ENCODE assay signal across 8 mouse cellular contexts in genomic region chr7:44866276-44867009, GRCm38 (mm10). TPM values are rescaled to one million over a fixed set of nuclear protein-coding genes. Genes with fewer than 3 reads are reported as not detected.
DNase-seq lines count a peak whose midpoint lies in the region; ATAC-seq and TF ChIP-seq lines count a peak whose summit lies in the region.

No protein-coding gene starts in this region.

- no peak for DNase-seq in left cerebral cortex, adult 2 months (ENCODE audit: extremely low spot score in 1 of 2, low spot score in 2 of 2)
- no peak for DNase-seq in left cerebral cortex, adult 18-20 months (ENCODE audit: low spot score in 2 of 2)
- no peak for DNase-seq in forebrain, embryonic 10.5 days (ENCODE audit: extremely low spot score, low spot score)
- DNase-seq in heart, postnatal 14 days, result peak; percentile 68 to 78
- no peak for DNase-seq in limb, embryonic 10.5 days (ENCODE audit: low spot score)
- no peak for DNase-seq in spleen, postnatal 36 days (ENCODE audit: low spot score in 2 of 2)

- peak overlapping the region; percentile 59; the same call in 1 of the 2 replicates for H3K27ac ChIP-seq in left cerebral cortex, adult 2 months
- peak overlapping the region; percentile 96; the same call in 1 of the 2 replicates for H3K27ac ChIP-seq in forebrain, embryonic 10.5 days
- no peak overlapping the region; the same call in 1 of the 2 replicates for H3K27ac ChIP-seq in limb, embryonic 10.5 days

- intact Hi-C loops in left cerebral cortex, adult 2 months (cut with DNase I), result no loop called here
- intact Hi-C loops in heart, postnatal 14 days (cut with DNase I), result no loop called here

- peak; percentile 40 for ATAC-seq in megakaryocyte progenitor cell, adult 5-6 weeks (replicated peaks; ENCODE audit: poor library complexity)
- ATAC-seq in frontal cortex, adult (ENCODE audit: low TSS enrichment), result no peak

- H3K4me3 ChIP-seq in left cerebral cortex, adult 2 months, result peak overlapping the region; percentile 77
- peak overlapping the region; percentile 72 for H3K4me3 ChIP-seq in forebrain, embryonic 10.5 days
- peak overlapping the region; percentile 98 for H3K4me3 ChIP-seq in limb, embryonic 10.5 days

- TF ChIP-seq CTCF in left cerebral cortex, adult 2 months (IDR thresholded peaks at IDR 0.05), result no peak; the same call in 1 of the 2 replicates

- no peaks in the 10 kb centered on the region for H3K9me3 ChIP-seq in forebrain, embryonic 10.5 days
- H3K9me3 ChIP-seq in limb, embryonic 10.5 days (replicated peaks), result no peaks in the 10 kb centered on the region

- peaks cover 70% of the 10 kb centered on the region for H3K36me3 ChIP-seq in forebrain, embryonic 10.5 days (replicated peaks)
- peaks cover 67% of the 10 kb centered on the region for H3K36me3 ChIP-seq in limb, embryonic 10.5 days

- peaks cover 61% of the 10 kb centered on the region for H3K4me1 ChIP-seq in forebrain, embryonic 10.5 days
- peaks cover 44% of the 10 kb centered on the region for H3K4me1 ChIP-seq in limb, embryonic 10.5 days

- no peaks in the 10 kb centered on the region for H3K27me3 ChIP-seq in forebrain, embryonic 10.5 days (ENCODE audit: poor library complexity, severe bottlenecking)
- no peaks in the 10 kb centered on the region for H3K27me3 ChIP-seq in limb, embryonic 10.5 days (ENCODE audit: low read depth, poor library complexity, severe bottlenecking)

- 80% methylated on average over 15 of the region's 15 CpGs for WGBS in forebrain, embryonic 10.5 days
- WGBS in limb, embryonic 10.5 days, result 74% methylated on average over 15 of the region's 15 CpGs

RNA-seq across cellular contexts. Expression of gene Ptov1, which starts 3.1 kb away (rescaled TPM):
- 100 to 1,000 TPM; 273 to 290 TPM for total RNA-seq in left cerebral cortex, adult 2 months (2021)
- total RNA-seq in left cerebral cortex, adult 18-20 months (2021), result 100 to 1,000 TPM; 280 to 295 TPM
- 415 and 438 TPM in 2 replicates for polyA plus RNA-seq in forebrain, embryonic 10.5 days (2016; fragmentation: Nextera tagmentation; extraction: Ambion mirVana)
- 100 to 1,000 TPM; 149 to 160 TPM for total RNA-seq in heart, postnatal 14 days (2021)
- 434 and 504 TPM in 2 replicates for polyA plus RNA-seq in limb, embryonic 10.5 days (2016; fragmentation: Nextera tagmentation; extraction: Ambion mirVana)
- 55.3 and 63.9 TPM in 2 replicates for total RNA-seq in megakaryocyte progenitor cell, adult 5-6 weeks (2015)
- 25.5 and 41.5 TPM in 2 replicates for total RNA-seq in megakaryocyte progenitor cell, adult 5-6 weeks (2017)

RNA-seq across cellular contexts. Expression of gene Pnkp, which starts 9.5 kb away (rescaled TPM):
- 10 to 100 TPM; 27.4 to 31.2 TPM for total RNA-seq in left cerebral cortex, adult 2 months (2021)
- total RNA-seq in left cerebral cortex, adult 18-20 months (2021), result 10 to 100 TPM; 27.1 to 27.7 TPM
- polyA plus RNA-seq in forebrain, embryonic 10.5 days (2016; fragmentation: Nextera tagmentation; extraction: Ambion mirVana), result 37.8 and 39.8 TPM in 2 replicates
- total RNA-seq in heart, postnatal 14 days (2021), result 10 to 100 TPM; 17.6 to 18.8 TPM
- polyA plus RNA-seq in limb, embryonic 10.5 days (2016; fragmentation: Nextera tagmentation; extraction: Ambion mirVana), result 37.5 and 43.1 TPM in 2 replicates
- total RNA-seq in megakaryocyte progenitor cell, adult 5-6 weeks (2015), result 43.4 and 49.9 TPM in 2 replicates
- 60.7 and 69.8 TPM in 2 replicates for total RNA-seq in megakaryocyte progenitor cell, adult 5-6 weeks (2017)

RNA-seq across cellular contexts. Expression of gene Tbc1d17, which starts 17.6 kb away (rescaled TPM):
- 10 to 100 TPM; 64.4 to 67.5 TPM for total RNA-seq in left cerebral cortex, adult 2 months (2021)
- total RNA-seq in left cerebral cortex, adult 18-20 months (2021), result 10 to 100 TPM; 70.4 to 89.3 TPM
- 72.8 and 73.6 TPM in 2 replicates for polyA plus RNA-seq in forebrain, embryonic 10.5 days (2016; fragmentation: Nextera tagmentation; extraction: Ambion mirVana)
- total RNA-seq in heart, postnatal 14 days (2021), result 10 to 100 TPM; 41.0 to 42.8 TPM
- 71.4 and 75.2 TPM in 2 replicates for polyA plus RNA-seq in limb, embryonic 10.5 days (2016; fragmentation: Nextera tagmentation; extraction: Ambion mirVana)
- total RNA-seq in megakaryocyte progenitor cell, adult 5-6 weeks (2015), result 15.2 and 19.2 TPM in 2 replicates
- total RNA-seq in megakaryocyte progenitor cell, adult 5-6 weeks (2017), result 13.6 and 13.8 TPM in 2 replicates

RNA-seq across cellular contexts. Expression of gene Akt1s1, which starts 17.7 kb away (rescaled TPM):
- total RNA-seq in left cerebral cortex, adult 2 months (2021), result 10 to 100 TPM; 69.7 to 77.0 TPM
- total RNA-seq in left cerebral cortex, adult 18-20 months (2021), result 10 to 100 TPM; 67.9 to 70.1 TPM
- polyA plus RNA-seq in forebrain, embryonic 10.5 days (2016; fragmentation: Nextera tagmentation; extraction: Ambion mirVana), result 84.3 and 84.6 TPM in 2 replicates
- 10 to 100 TPM; 61.1 to 63.3 TPM for total RNA-seq in heart, postnatal 14 days (2021)
- 96.4 and 99.6 TPM in 2 replicates for polyA plus RNA-seq in limb, embryonic 10.5 days (2016; fragmentation: Nextera tagmentation; extraction: Ambion mirVana)
- 8.0 and 10.4 TPM in 2 replicates for total RNA-seq in megakaryocyte progenitor cell, adult 5-6 weeks (2015)
- 23.9 and 24.9 TPM in 2 replicates for total RNA-seq in megakaryocyte progenitor cell, adult 5-6 weeks (2017)

RNA-seq across cellular contexts. Expression of gene Med25, which starts 26.1 kb away (rescaled TPM):
- 10 to 100 TPM; 96.1 to 98.5 TPM for total RNA-seq in left cerebral cortex, adult 2 months (2021)
- total RNA-seq in left cerebral cortex, adult 18-20 months (2021), result 10 to 100 TPM; 85.9 to 94.9 TPM
- 175 and 185 TPM in 2 replicates for polyA plus RNA-seq in forebrain, embryonic 10.5 days (2016; fragmentation: Nextera tagmentation; extraction: Ambion mirVana)
- total RNA-seq in heart, postnatal 14 days (2021), result 10 to 100 TPM; 60.3 to 68.6 TPM
- 140 and 145 TPM in 2 replicates for polyA plus RNA-seq in limb, embryonic 10.5 days (2016; fragmentation: Nextera tagmentation; extraction: Ambion mirVana)
- total RNA-seq in megakaryocyte progenitor cell, adult 5-6 weeks (2015), result 26.0 and 36.8 TPM in 2 replicates
- total RNA-seq in megakaryocyte progenitor cell, adult 5-6 weeks (2017), result 11.4 and 14.5 TPM in 2 replicates

Comparison
In these comparisons a context has a peak if more than half of its experiments do, and no peak if none do; other contexts are left out.
1. DNase-seq: peak in heart, postnatal 14 days (2 of 2); none in left cerebral cortex, adult 2 months (0 of 2), left cerebral cortex, adult 18-20 months (0 of 2), forebrain, embryonic 10.5 days (single experiment), limb, embryonic 10.5 days (single experiment) and spleen, postnatal 36 days (0 of 2).
2. Peak in every context shown above with its lines, with median percentiles within 50 percentile points of each other: H3K4me3 ChIP-seq.